Mouse (Mus musculus): ENCODE results near the gene Msrb3. TPM values are rescaled to one million over a fixed set of nuclear protein-coding genes. Genes with fewer than 3 reads are reported as not detected.

Msrb3 gene
- polyA plus RNA-seq, 1 experiment from 2014 or later: 1.2 TPM

GRCm38 (mm10) chr10:120888531-120888930 lies 10.4 kb downstream of the Msrb3 start:
- Histone ChIP-seq H3K27me3 (ENCODE audit: control insufficient read depth, insufficient read depth, low read depth, low read length) (no peaks in the 10 kb centered on the region), H3K27ac (ENCODE audit: low read length) (no peak overlapping the region), H3K4me2 (ENCODE audit: low read depth, low read length) (no peak overlapping the region), H3K36me3 (ENCODE audit: control insufficient read depth, insufficient read depth) (no peaks in the 10 kb centered on the region), H3K4me1 (ENCODE audit: control insufficient read depth, low read depth, low read length) (no peaks in the 10 kb centered on the region), H3K4me3 (ENCODE audit: low read depth, low read length) (no peak overlapping the region), H3K9ac (ENCODE audit: low read depth, low read length) (no peak overlapping the region), H3K9me3 (replicated peaks; ENCODE audit: control insufficient read depth, low read length) (no peaks in the 10 kb centered on the region)
- WGBS (ENCODE audit: insufficient replicate concordance): 76% methylated on average over 8 of the region's 8 CpGs
- ATAC-seq (ENCODE audit: low read depth): no peak

- no peak for ATAC-seq (ENCODE audit: low read depth)
Measured at GRCm38 (mm10) chr10:120884220-120884619, 14.7 kb downstream of the Msrb3 start.

GRCm38 (mm10) chr10:120883732-120884131 lies 15.2 kb downstream of the Msrb3 start:
- H3K4me1 ChIP-seq (ENCODE audit: control insufficient read depth, low read depth, low read length): no peaks in the 10 kb centered on the region
- no peak overlapping the region for H3K9ac ChIP-seq (ENCODE audit: low read depth, low read length)
- no peaks in the 10 kb centered on the region for H3K9me3 ChIP-seq (replicated peaks; ENCODE audit: control insufficient read depth, low read length)
- no peak overlapping the region for H3K4me2 ChIP-seq (ENCODE audit: low read depth, low read length)
- H3K27ac ChIP-seq (ENCODE audit: low read length): no peak overlapping the region
- H3K4me3 ChIP-seq (ENCODE audit: low read depth, low read length): no peak overlapping the region
- 44% methylated on average over 4 of the region's 4 CpGs for WGBS (ENCODE audit: insufficient replicate concordance)
- H3K36me3 ChIP-seq (ENCODE audit: control insufficient read depth, insufficient read depth): no peaks in the 10 kb centered on the region
- no peaks in the 10 kb centered on the region for H3K27me3 ChIP-seq (ENCODE audit: control insufficient read depth, insufficient read depth, low read depth, low read length)
- ATAC-seq (ENCODE audit: low read depth): no peak

More at GRCm38 (mm10) chr10:120884220-120884619, 14.7 kb downstream of the Msrb3 start:
- Histone ChIP-seq H3K27ac (ENCODE audit: low read length) (no peak overlapping the region), H3K9ac (ENCODE audit: low read depth, low read length) (no peak overlapping the region), H3K9me3 (replicated peaks; ENCODE audit: control insufficient read depth, low read length) (no peaks in the 10 kb centered on the region), H3K36me3 (ENCODE audit: control insufficient read depth, insufficient read depth) (no peaks in the 10 kb centered on the region), H3K27me3 (ENCODE audit: control insufficient read depth, insufficient read depth, low read depth, low read length) (no peaks in the 10 kb centered on the region), H3K4me2 (ENCODE audit: low read depth, low read length) (no peak overlapping the region), H3K4me1 (ENCODE audit: control insufficient read depth, low read depth, low read length) (no peaks in the 10 kb centered on the region), H3K4me3 (ENCODE audit: low read depth, low read length) (no peak overlapping the region)
- 68% methylated on average over 14 of the region's 14 CpGs for WGBS (ENCODE audit: insufficient replicate concordance)

- peak overlapping the region; percentile 48; the same call in 1 of the 2 replicates for H3K27ac ChIP-seq (ENCODE audit: low read length)
Measured at GRCm38 (mm10) chr10:120883069-120883415, 15.9 kb downstream of the Msrb3 start.

GRCm38 (mm10) chr10:120882347-120883068 lies 16.4 kb downstream of the Msrb3 start:
- WGBS (ENCODE audit: insufficient replicate concordance): 6% methylated on average over 17 of the region's 17 CpGs
- H3K27ac ChIP-seq (ENCODE audit: low read length): peak overlapping the region; percentile 48
- 0 out of 2 replicates have a peak, but pooled peaks have one; percentile 24 for ATAC-seq (ENCODE audit: low read depth)
- no peaks in the 10 kb centered on the region for H3K4me1 ChIP-seq (ENCODE audit: control insufficient read depth, low read depth, low read length)
- peak overlapping the region; percentile 2; the same call in 1 of the 2 replicates for H3K4me3 ChIP-seq (ENCODE audit: low read depth, low read length)
- H3K27me3 ChIP-seq (ENCODE audit: control insufficient read depth, insufficient read depth, low read depth, low read length): no peaks in the 10 kb centered on the region
- H3K36me3 ChIP-seq (ENCODE audit: control insufficient read depth, insufficient read depth): no peaks in the 10 kb centered on the region
- H3K9ac ChIP-seq (ENCODE audit: low read depth, low read length): no peak overlapping the region
- H3K9me3 ChIP-seq (replicated peaks; ENCODE audit: control insufficient read depth, low read length): no peaks in the 10 kb centered on the region
- H3K4me2 ChIP-seq (ENCODE audit: low read depth, low read length): peak overlapping the region; percentile 26

More at GRCm38 (mm10) chr10:120883069-120883415, 15.9 kb downstream of the Msrb3 start:
- Histone ChIP-seq H3K4me2 (ENCODE audit: low read depth, low read length) (peak overlapping the region; percentile 26), H3K4me1 (ENCODE audit: control insufficient read depth, low read depth, low read length) (no peaks in the 10 kb centered on the region), H3K27me3 (ENCODE audit: control insufficient read depth, insufficient read depth, low read depth, low read length) (no peaks in the 10 kb centered on the region), H3K36me3 (ENCODE audit: control insufficient read depth, insufficient read depth) (no peaks in the 10 kb centered on the region), H3K9me3 (replicated peaks; ENCODE audit: control insufficient read depth, low read length) (no peaks in the 10 kb centered on the region), H3K9ac (ENCODE audit: low read depth, low read length) (no peak overlapping the region), H3K4me3 (ENCODE audit: low read depth, low read length) (peak overlapping the region; percentile 2; the same call in 1 of the 2 replicates)
- 11% methylated on average over 7 of the region's 7 CpGs for WGBS (ENCODE audit: insufficient replicate concordance)
- ATAC-seq (ENCODE audit: low read depth): no peak

GRCm38 (mm10) chr10:120876549-120877270 lies 22.2 kb downstream of the Msrb3 start:
- Histone ChIP-seq H3K9me3 (replicated peaks; ENCODE audit: control insufficient read depth, low read length) (no peaks in the 10 kb centered on the region), H3K4me1 (ENCODE audit: control insufficient read depth, low read depth, low read length) (no peaks in the 10 kb centered on the region; the same call in 1 of the 2 replicates), H3K36me3 (ENCODE audit: control insufficient read depth, insufficient read depth) (no peaks in the 10 kb centered on the region), H3K4me3 (ENCODE audit: low read depth, low read length) (no peak overlapping the region), H3K4me2 (ENCODE audit: low read depth, low read length) (0 out of 2 replicates have a peak overlapping the region, but pooled peaks have one; percentile 45), H3K27ac (ENCODE audit: low read length) (no peak overlapping the region), H3K9ac (ENCODE audit: low read depth, low read length) (no peak overlapping the region), H3K27me3 (ENCODE audit: control insufficient read depth, insufficient read depth, low read depth, low read length) (no peaks in the 10 kb centered on the region)
- 63% methylated on average over 20 of the region's 20 CpGs for WGBS (ENCODE audit: insufficient replicate concordance)
- no peak for ATAC-seq (ENCODE audit: low read depth)

- H3K9ac ChIP-seq (ENCODE audit: low read depth, low read length): no peak overlapping the region
- H3K4me1 ChIP-seq (ENCODE audit: control insufficient read depth, low read depth, low read length): no peaks in the 10 kb centered on the region; the same call in 1 of the 2 replicates
- H3K36me3 ChIP-seq (ENCODE audit: control insufficient read depth, insufficient read depth): no peaks in the 10 kb centered on the region
- WGBS (ENCODE audit: insufficient replicate concordance): 10% methylated on average over 26 of the region's 26 CpGs
- no peaks in the 10 kb centered on the region for H3K9me3 ChIP-seq (replicated peaks; ENCODE audit: control insufficient read depth, low read length)
- no peak overlapping the region for H3K27ac ChIP-seq (ENCODE audit: low read length)
- ATAC-seq (ENCODE audit: low read depth): 0 out of 2 replicates have a peak, but pooled peaks have one; percentile 48
- H3K27me3 ChIP-seq (ENCODE audit: control insufficient read depth, insufficient read depth, low read depth, low read length): no peaks in the 10 kb centered on the region
- peak overlapping the region; percentile 9; the same call in 1 of the 2 replicates for H3K4me3 ChIP-seq (ENCODE audit: low read depth, low read length)
- H3K4me2 ChIP-seq (ENCODE audit: low read depth, low read length): peak overlapping the region; percentile 45
Measured at GRCm38 (mm10) chr10:120875672-120876463, 23.0 kb downstream of the Msrb3 start.

- 64% methylated on average over 12 of the region's 12 CpGs for WGBS (ENCODE audit: insufficient replicate concordance)
- Histone ChIP-seq H3K4me2 (ENCODE audit: low read depth, low read length) (no peak overlapping the region), H3K4me1 (ENCODE audit: control insufficient read depth, low read depth, low read length) (no peaks in the 10 kb centered on the region; the same call in 1 of the 2 replicates), H3K9me3 (replicated peaks; ENCODE audit: control insufficient read depth, low read length) (no peaks in the 10 kb centered on the region), H3K27ac (ENCODE audit: low read length) (no peak overlapping the region), H3K9ac (ENCODE audit: low read depth, low read length) (no peak overlapping the region), H3K4me3 (ENCODE audit: low read depth, low read length) (no peak overlapping the region), H3K27me3 (ENCODE audit: control insufficient read depth, insufficient read depth, low read depth, low read length) (no peaks in the 10 kb centered on the region), H3K36me3 (ENCODE audit: control insufficient read depth, insufficient read depth) (no peaks in the 10 kb centered on the region)
- ATAC-seq (ENCODE audit: low read depth): no peak
Measured at GRCm38 (mm10) chr10:120874261-120874660, 24.6 kb downstream of the Msrb3 start.
